Mouse (Mus musculus) spleen, postnatal 10 days (tissue): Measurements from ENCODE around the gene Ptprj.
"Not testable (repeated sequence)": the region's sequence is repeated elsewhere in the genome, so short reads cannot be mapped to it uniquely, and the experiment has no call there.

ENCODE experiments used
- DNase-seq, 2 experiments: peaks; one replicate each; pipeline ENCODE4 v3.0.0; 2021 to 2022; ENCODE audit warnings: low spot score in 2 of 2

The Ptprj gene

DNA sequence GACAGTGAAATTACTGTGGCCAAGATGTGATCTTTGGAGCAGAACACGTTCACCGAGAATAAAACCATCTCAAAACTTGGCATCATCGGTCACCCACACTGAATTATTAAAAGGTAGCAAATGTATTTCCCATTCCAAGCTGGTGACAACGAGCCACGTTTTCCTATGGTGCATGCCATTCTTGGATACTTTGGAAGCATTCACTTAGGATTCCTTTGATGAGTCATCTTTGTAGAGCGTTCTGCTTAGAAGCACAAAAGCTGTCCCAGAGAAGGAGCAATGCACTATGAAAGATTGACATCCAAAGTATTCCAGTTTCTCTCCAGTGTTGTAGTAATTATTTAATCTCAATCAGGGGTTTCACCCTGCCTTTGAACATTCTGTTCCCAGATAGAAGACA, 158.2 kb downstream of the Ptprj start:
- DNase-seq: not testable (repeated sequence)

DNA sequence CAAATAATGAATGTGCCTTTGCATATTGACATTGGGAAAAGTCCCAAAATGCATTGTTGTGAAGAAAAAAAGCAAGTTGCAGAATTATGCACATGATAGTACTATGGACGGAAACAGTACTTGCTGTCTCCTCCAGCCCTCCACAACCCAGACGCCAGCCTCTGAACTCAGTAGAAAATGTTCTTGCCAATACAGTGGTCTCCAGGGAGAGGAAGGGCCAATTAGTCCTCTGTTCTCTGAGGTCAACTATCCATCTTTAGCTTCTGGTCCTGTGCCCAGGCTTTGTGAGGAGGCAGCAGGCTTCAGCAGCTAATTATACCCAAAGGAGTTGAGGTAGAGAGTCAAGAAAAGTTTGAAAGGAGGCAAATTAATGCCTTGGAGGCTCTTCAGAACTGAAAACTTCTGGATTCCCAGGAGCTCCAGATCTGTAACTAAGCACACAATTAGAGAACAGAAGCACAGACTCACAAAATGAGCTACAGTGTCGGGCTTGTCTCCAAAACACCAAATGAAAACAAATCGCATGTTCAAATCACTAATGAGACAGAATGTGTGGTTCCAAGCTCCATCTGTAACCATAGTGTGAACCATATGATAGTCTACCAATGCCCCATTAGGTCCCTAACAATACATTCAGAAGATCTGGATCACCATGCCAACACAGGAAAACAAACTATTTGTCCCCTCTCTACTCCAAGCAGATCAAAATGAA, 166.2 kb downstream of the Ptprj start:
- DNase-seq: not testable (repeated sequence)

DNA sequence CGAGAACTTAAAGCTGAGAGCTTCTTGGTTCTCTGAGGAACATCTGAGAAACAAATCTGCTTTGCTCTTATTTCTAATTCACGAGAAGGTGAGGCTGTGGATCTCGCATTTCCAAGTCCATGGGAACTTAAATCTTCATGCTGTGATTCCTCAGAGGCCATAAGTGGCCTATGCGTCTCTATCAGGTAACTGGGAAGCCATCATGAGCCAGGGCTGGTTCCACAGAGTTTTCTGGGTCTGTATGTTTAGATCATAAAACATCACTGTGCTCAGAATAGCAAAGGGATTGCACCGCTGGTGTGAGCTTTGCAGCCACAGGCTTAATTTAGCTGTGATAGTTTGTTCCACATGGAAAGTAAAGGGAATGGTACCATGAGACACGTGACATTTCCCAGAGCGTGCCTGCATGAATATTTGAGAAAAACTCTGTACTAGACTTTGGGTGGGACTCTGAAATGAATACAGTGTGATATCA, 181.8 kb downstream of the Ptprj start, which contains the start of gene Olfr1274-ps:
TSS of gene Olfr1274-ps (plus strand) at position 51 of the 475 bp plus-strand sequence.
- not testable (repeated sequence) for DNase-seq
